Mouse (Mus musculus) forebrain, embryonic 16.5 days (tissue): ENCODE measurements around the gene Krt80. TPM values are rescaled to one million over a fixed set of nuclear protein-coding genes. Genes with fewer than 3 reads are reported as not detected.
A peak's percentile ranks its signal among the peaks of the same experiment; 100 is the strongest.

Experiments used
- ATAC-seq: fragments of 200-750 bp; cut with Nextera tagmentation; 2 replicates; pipeline ENCODE4 v1.8.0; 2017; ENCODE audit warnings: mild to moderate bottlenecking, moderate library complexity
- H3K27ac ChIP-seq: fragments of 300-500 bp; sonication (generic); 2 replicates; pipeline ENCODE4 v1.5.1; 2014; ENCODE audit warnings: low read length, control low read depth
- H3K27me3 ChIP-seq: fragments of 300-500 bp; sonication (generic); replicated peaks from 2 replicates; pipeline ENCODE4 v1.6.1; 2014; ENCODE audit warnings: low read length; ENCODE audit not compliant: control insufficient read depth, insufficient read depth
- H3K36me3 ChIP-seq: fragments of 300-500 bp; sonication (generic); 2 replicates; pipeline ENCODE4 v1.6.1; 2014; ENCODE audit not compliant: control insufficient read depth, insufficient read depth
- H3K4me1 ChIP-seq: fragments of 300-500 bp; sonication (generic); replicated peaks from 2 replicates; pipeline ENCODE4 v1.6.1; 2014; ENCODE audit warnings: low read length; ENCODE audit not compliant: control insufficient read depth, insufficient read depth
- H3K4me2 ChIP-seq: fragments of 300-500 bp; sonication (generic); 2 replicates; pipeline ENCODE4 v1.6.1; 2014; ENCODE audit warnings: mild to moderate bottlenecking, low read length, control low read depth
- H3K4me3 ChIP-seq: fragments of 300-500 bp; sonication (generic); replicated peaks from 2 replicates; pipeline ENCODE4 v1.5.1; 2014; ENCODE audit warnings: mild to moderate bottlenecking, low read length, control low read depth
- H3K9ac ChIP-seq: fragments of 300-500 bp; sonication (generic); replicated peaks from 2 replicates; pipeline ENCODE4 v1.6.1; 2014; ENCODE audit warnings: low read depth, low read length, control low read depth
- H3K9me3 ChIP-seq: fragments of 300-500 bp; sonication (generic); 2 replicates; pipeline ENCODE4 v1.6.1; 2016; ENCODE audit warnings: low read length; ENCODE audit not compliant: control insufficient read depth
- WGBS: fragments of 180-500 bp; shearing (Covaris S2); extraction: QIAGEN DNeasy Blood & Tissue Kit; methylation state at CpG from one replicate; pipeline ENCODE4 v1.1.7; 2014; 5-methylcytosine and 5-hydroxymethylcytosine counted together
- polyA plus RNA-seq: library from polyadenylated mRNA; unstranded; fragments of >200 nt; fragmentation: Nextera tagmentation; extraction: Ambion mirVana; gene quantifications from 2 replicates; pipeline ENCODE4 v1.2.1, GENCODE M21; 2015

Krt80 gene
- polyA plus RNA-seq, 1 experiment from 2014 or later: 0.13 TPM

- Histone ChIP-seq H3K36me3 (no peaks in the 10 kb centered on the region), H3K4me1 (no peaks in the 10 kb centered on the region), H3K27ac (no peak overlapping the region), H3K4me2 (no peak overlapping the region), H3K27me3 (no peaks in the 10 kb centered on the region), H3K9me3 (no peaks in the 10 kb centered on the region), H3K4me3 (no peak overlapping the region), H3K9ac (no peak overlapping the region)
- WGBS: 74% methylated on average over 4 of the region's 4 CpGs
- ATAC-seq: no peak
Measured at GRCm38 (mm10) chr15:101362393-101363010, 7.5 kb downstream of the Krt80 start.

GRCm38 (mm10) chr15:101355382-101355786 is 14.6 kb downstream of the Krt80 start:
- no peaks in the 10 kb centered on the region for H3K27me3 ChIP-seq
- H3K4me2 ChIP-seq: no peak overlapping the region
- H3K4me3 ChIP-seq: no peak overlapping the region
- no peak overlapping the region for H3K9ac ChIP-seq
- WGBS: 59% methylated on average over 4 of the region's 4 CpGs
- no peaks in the 10 kb centered on the region for H3K36me3 ChIP-seq
- no peaks in the 10 kb centered on the region for H3K9me3 ChIP-seq
- no peaks in the 10 kb centered on the region; the same call in 1 of the 2 replicates for H3K4me1 ChIP-seq
- ATAC-seq: no peak
- H3K27ac ChIP-seq: no peak overlapping the region

- Histone ChIP-seq H3K4me3 (no peak overlapping the region), H3K4me1 (no peaks in the 10 kb centered on the region; the same call in 1 of the 2 replicates), H3K9ac (no peak overlapping the region), H3K27ac (no peak overlapping the region), H3K27me3 (no peaks in the 10 kb centered on the region), H3K4me2 (no peak overlapping the region), H3K9me3 (no peaks in the 10 kb centered on the region), H3K36me3 (no peaks in the 10 kb centered on the region)
- WGBS: 60% methylated on average over 10 of the region's 10 CpGs
- ATAC-seq: no peak
Measured at GRCm38 (mm10) chr15:101352706-101353465, 17.1 kb downstream of the Krt80 start.

- no peaks in the 10 kb centered on the region; the same call in 1 of the 2 replicates for H3K4me1 ChIP-seq
- no peaks in the 10 kb centered on the region for H3K9me3 ChIP-seq
- no peaks in the 10 kb centered on the region for H3K36me3 ChIP-seq
- WGBS: 72% methylated on average over 13 of the region's 13 CpGs
- no peak overlapping the region for H3K4me3 ChIP-seq
- no peak for ATAC-seq
- no peak overlapping the region for H3K4me2 ChIP-seq
- H3K27ac ChIP-seq: no peak overlapping the region
- no peaks in the 10 kb centered on the region for H3K27me3 ChIP-seq
- no peak overlapping the region for H3K9ac ChIP-seq
Measured at GRCm38 (mm10) chr15:101352047-101352446, 17.9 kb downstream of the Krt80 start.

- Histone ChIP-seq H3K27ac (no peak overlapping the region), H3K9me3 (no peaks in the 10 kb centered on the region), H3K4me1 (peaks cover 5% of the 10 kb centered on the region; the same call in 1 of the 2 replicates), H3K9ac (no peak overlapping the region), H3K36me3 (no peaks in the 10 kb centered on the region), H3K4me3 (no peak overlapping the region), H3K4me2 (no peak overlapping the region), H3K27me3 (no peaks in the 10 kb centered on the region)
- WGBS: 67% methylated on average over 5 of the region's 5 CpGs
- no peak for ATAC-seq
Measured at GRCm38 (mm10) chr15:101341797-101342515, 28.0 kb downstream of the Krt80 start.

GRCm38 (mm10) chr15:101339537-101339936 is 30.4 kb downstream of the Krt80 start:
- Histone ChIP-seq H3K9me3 (no peaks in the 10 kb centered on the region), H3K36me3 (no peaks in the 10 kb centered on the region), H3K27ac (no peak overlapping the region), H3K9ac (no peak overlapping the region), H3K4me1 (peaks cover 5% of the 10 kb centered on the region; the same call in 1 of the 2 replicates), H3K27me3 (no peaks in the 10 kb centered on the region), H3K4me2 (no peak overlapping the region), H3K4me3 (no peak overlapping the region)
- peak; percentile 97 for ATAC-seq
- WGBS: 0% methylated on average over 2 of the region's 2 CpGs

- 80% methylated on average over 4 of the region's 4 CpGs for WGBS
- Histone ChIP-seq H3K4me2 (no peak overlapping the region), H3K27ac (no peak overlapping the region), H3K4me3 (no peak overlapping the region), H3K27me3 (no peaks in the 10 kb centered on the region), H3K36me3 (no peaks in the 10 kb centered on the region), H3K4me1 (peaks cover 5% of the 10 kb centered on the region; the same call in 1 of the 2 replicates), H3K9me3 (no peaks in the 10 kb centered on the region), H3K9ac (no peak overlapping the region)
- ATAC-seq: no peak
Measured at GRCm38 (mm10) chr15:101338359-101338758, 31.6 kb downstream of the Krt80 start.

- WGBS: 50% methylated on average over 24 of the region's 24 CpGs
- Histone ChIP-seq H3K4me3 (no peak overlapping the region), H3K27me3 (no peaks in the 10 kb centered on the region), H3K27ac (no peak overlapping the region), H3K9ac (no peak overlapping the region), H3K36me3 (no peaks in the 10 kb centered on the region), H3K4me1 (peaks cover 5% of the 10 kb centered on the region; the same call in 1 of the 2 replicates), H3K9me3 (no peaks in the 10 kb centered on the region), H3K4me2 (no peak overlapping the region)
- no peak for ATAC-seq
Measured at GRCm38 (mm10) chr15:101336474-101337174, 33.3 kb downstream of the Krt80 start.

- no peaks in the 10 kb centered on the region for H3K36me3 ChIP-seq
- H3K9me3 ChIP-seq: no peaks in the 10 kb centered on the region
- 54% methylated on average over 4 of the region's 4 CpGs for WGBS
- no peak overlapping the region for H3K9ac ChIP-seq
- ATAC-seq: no peak
- no peak overlapping the region for H3K4me2 ChIP-seq
- no peaks in the 10 kb centered on the region for H3K4me1 ChIP-seq
- H3K27me3 ChIP-seq: no peaks in the 10 kb centered on the region
- no peak overlapping the region for H3K4me3 ChIP-seq
- no peak overlapping the region for H3K27ac ChIP-seq
Measured at GRCm38 (mm10) chr15:101333648-101334047, 36.3 kb downstream of the Krt80 start.
